Mouse (Mus musculus): ENCODE measurements around the gene Rph3al.

GRCm38 (mm10) chr11:75839536-75840430, 98.4 kb downstream of the Rph3al start:
- no peak for TF ChIP-seq CTCF (IDR thresholded peaks at IDR 0.05; ENCODE audit: low read depth, low read length)
- TF ChIP-seq POLR2AphosphoS5 (IDR thresholded peaks at IDR 0.05; ENCODE audit: insufficient replicate concordance, low read depth, low read length), result no peak
- TF ChIP-seq GATA2 (IDR thresholded peaks at IDR 0.05; ENCODE audit: borderline replicate concordance, low read depth, low read length), result no peak
- no peak for TF ChIP-seq TAL1 (conservative IDR thresholded peaks at IDR 0.05; ENCODE audit: low read depth, low read length)
